Mouse (Mus musculus) natural killer cell, adult 2 months (primary cell): Measurements from ENCODE around the gene Nr1i2.
"Not testable (repeated sequence)": the region's sequence is repeated elsewhere in the genome, so short reads cannot be mapped to it uniquely, and the experiment has no call there.

Source experiments
- DNase-seq, 2 experiments: peaks; one replicate each; pipeline ENCODE4 v3.0.0; 2022; ENCODE audit warnings: low spot score in 2 of 2

Nr1i2 gene

GRCm38 (mm10) chr16:38287357-38287756 is 7.3 kb downstream of the Nr1i2 start:
- DNase-seq: no peak

DNA sequence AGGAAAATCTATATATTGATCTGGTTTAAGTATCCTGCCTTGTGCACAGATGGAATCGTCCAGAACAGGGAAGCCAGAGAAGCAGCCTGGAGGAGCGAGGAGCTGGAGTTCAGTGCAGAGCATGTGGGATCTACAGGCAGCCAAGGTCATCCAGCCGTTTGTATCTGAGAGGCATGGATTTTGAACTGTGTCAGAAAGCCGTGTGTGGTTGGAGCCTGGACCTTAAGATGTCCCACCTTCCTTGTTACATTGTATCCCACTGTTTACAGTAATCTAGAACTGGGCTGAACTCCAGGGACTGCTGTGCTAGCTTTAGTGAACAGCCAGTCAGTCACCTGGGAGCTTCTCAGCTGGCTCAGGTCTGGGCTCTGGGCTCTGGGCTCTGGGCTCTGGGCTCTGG is 8.1 kb downstream of the Nr1i2 start:
- DNase-seq: no peak

- DNase-seq: no peak
Measured at GRCm38 (mm10) chr16:38285801-38286200, 8.8 kb downstream of the Nr1i2 start.

DNA sequence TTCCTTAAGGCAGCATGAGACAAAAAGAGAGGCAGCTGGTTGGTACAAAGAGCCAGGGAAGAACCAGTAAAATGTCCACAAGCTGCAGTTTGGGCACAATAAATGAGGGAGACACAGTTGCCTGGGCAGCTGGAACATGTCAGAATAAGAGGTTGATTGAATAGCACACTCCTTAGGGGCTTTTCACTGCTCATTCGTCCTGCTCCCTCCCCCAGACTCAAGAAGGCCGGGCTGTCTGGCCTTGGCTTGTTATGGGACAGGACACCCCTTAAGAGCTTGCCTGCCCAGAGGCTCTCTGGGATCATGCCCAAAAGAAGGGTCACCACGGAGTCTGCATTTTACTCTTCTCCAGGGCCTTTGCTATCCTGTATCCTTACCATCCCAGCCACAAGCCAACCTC is 11.3 kb downstream of the Nr1i2 start:
- DNase-seq: no peak

DNA sequence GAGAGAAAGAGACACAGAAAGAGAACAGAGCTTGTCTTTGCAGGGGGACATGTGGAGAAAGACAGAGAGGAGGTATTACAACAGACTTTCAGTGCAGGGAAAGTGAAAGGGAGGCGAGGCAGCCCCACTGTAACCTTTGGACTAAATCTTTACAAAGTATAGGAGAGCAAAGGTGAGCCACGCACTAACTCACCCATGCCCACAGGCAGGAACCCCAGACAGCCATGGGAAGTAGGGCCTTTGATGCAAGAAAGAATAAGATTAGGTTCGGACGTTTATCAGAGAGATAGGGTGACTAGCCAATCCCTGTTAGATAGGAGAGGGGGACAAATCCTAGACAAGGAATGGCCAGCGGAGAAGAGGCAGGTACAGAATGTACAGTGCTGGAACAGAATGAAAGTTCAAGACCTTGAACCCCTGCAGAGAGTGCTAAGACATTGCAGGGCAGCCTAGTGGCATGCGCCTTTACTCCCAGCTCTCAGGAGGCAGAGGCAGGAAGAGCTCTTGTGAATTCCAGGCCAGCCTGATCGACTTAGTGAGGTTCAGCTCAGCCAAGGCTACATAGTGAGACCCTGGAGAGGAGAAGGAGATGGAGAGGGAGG is 12.0 kb downstream of the Nr1i2 start:
- DNase-seq: no peak

DNA sequence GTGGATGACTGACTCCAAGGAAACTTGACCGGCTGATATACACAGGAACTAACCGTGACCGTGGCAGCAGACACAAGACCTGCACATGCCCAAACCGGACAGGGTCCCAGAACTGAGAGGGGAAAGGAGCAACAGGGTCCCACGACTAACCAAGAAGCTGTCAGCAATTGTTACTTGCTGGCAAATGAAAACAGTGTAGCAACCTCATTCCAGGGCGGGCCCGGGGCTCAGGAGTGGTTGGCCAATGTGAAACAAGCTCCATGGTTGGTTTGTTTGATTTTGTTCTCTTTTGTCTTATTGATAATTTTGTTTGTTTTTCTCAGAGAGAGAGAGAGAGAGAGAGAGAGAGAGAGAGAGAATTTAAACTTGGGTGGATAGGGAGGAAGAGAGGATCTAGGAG is 13.7 kb downstream of the Nr1i2 start:
- DNase-seq: no peak

DNA sequence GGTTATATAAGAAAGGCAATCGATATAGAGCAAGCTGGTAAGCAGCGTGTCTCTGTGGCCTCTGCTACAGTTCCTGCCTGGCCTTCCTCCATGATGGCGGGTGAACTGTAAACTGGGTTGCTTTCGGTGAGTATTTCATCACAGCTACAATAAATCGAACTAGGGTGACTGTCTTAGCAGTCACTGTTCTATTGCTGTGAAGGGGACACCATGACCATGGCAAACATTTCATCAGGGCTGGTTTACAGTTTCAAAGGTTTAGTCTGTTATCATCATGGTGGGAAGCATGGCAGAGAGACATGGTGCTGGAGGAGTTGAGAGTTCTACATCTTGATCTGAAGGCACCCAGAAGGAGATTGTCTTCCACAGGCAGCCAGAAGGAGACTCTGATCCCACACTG is 14.8 kb downstream of the Nr1i2 start:
- no peak for DNase-seq

DNA sequence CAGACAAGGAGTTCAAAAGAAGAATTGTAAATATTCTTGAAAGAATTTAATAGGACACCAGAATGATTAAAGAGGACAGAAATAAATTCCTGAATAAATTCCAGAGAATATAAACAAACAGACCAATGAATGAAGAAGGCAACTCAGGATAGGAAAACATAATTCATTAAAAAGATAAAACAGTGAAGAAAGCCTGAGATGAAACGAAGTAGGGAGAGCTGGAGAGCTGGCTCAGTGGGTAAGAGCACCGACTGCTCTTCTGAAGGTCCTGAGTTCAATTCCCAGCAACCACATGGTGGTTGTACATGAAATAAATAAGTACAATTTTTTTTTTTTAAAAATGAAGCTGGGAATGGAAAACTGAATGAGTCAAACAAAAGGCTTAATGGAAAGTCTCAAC is 19.9 kb downstream of the Nr1i2 start:
- DNase-seq: no peak

- DNase-seq: no peak
Measured at GRCm38 (mm10) chr16:38272483-38272882, 22.1 kb downstream of the Nr1i2 start.

GRCm38 (mm10) chr16:38271601-38272000 is 23.0 kb downstream of the Nr1i2 start:
- DNase-seq: no peak

- DNase-seq: no peak
Measured at GRCm38 (mm10) chr16:38255927-38256326, 38.7 kb downstream of the Nr1i2 start.

GRCm38 (mm10) chr16:38255107-38255506 is 39.5 kb downstream of the Nr1i2 start:
- no peak for DNase-seq

DNA sequence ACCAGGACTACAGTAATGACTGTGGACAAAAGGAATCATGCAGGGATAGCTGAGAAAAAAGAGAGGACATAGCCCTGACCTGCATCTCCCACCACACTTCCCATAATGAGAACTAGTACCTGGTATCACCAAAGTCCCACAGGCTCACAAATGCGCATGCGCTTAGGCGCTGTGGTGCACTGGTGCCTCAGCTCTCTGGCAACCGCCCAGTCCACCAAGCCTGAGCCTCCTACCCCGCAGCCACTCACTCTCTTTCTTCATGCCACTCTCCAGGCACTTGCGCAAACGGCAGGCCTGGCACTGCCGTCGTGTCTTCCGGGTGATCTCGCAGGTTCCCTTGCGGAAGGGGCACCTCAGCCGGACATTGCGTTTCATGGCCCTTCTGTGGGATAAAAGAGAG is 40.6 kb downstream of the Nr1i2 start:
- DNase-seq: no peak

DNA sequence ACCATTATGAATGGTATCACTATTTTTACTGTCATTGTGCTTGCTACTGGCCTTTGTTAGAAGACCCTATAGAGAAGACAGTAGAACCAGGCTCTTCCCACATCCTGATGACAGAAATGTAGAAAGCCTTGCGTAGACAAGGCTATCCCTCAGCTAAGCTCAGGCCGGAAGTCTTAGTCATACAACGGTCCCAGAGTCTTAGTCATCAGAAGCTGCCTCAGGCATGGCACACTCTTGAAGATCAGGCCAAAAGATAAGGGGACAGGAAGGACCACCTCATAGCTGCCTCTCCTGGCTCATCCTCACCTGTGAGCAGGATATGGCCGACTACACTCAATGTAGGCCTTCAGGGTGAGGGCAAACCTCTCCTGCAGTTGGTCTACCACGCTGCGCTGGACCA is 44.2 kb downstream of the Nr1i2 start:
- no peak for DNase-seq

GRCm38 (mm10) chr16:38248331-38248961 is 46.2 kb downstream of the Nr1i2 start:
- no peak for DNase-seq

DNA sequence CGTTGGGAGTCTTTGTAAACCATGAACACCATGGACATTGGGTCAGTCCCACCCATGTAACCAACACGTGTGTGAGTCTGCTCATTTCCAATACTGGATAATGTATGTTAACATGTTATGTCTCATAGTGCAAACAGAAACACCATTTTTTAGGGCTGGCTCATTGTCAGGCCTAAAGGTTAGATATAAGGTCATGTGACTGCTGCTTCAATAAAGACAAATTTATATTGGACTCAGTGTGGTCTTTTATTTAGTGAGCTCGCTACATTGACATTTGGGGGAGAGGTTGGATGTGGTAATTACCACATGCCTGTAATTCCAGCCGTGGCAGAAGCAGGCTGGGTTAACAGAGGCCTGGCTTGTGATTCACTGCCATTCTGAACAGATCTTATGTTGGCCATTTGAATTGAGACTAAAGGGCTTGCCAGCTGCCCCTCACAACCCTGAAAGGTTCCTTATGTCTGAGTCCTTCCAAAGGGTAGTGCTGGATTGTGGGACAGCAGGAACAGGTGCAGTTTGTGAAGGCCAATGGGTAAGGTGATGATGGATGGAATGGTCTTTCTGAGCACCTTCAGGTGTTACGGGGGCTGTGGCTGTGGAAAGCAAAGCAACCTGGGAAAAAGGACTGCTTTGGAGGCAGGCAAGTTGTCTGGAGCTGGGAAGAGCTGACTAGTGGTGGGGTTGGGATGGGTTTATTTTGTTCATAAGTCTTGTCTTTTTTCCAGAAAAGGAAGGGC is 48.6 kb downstream of the Nr1i2 start:
- DNase-seq: no peak

DNA sequence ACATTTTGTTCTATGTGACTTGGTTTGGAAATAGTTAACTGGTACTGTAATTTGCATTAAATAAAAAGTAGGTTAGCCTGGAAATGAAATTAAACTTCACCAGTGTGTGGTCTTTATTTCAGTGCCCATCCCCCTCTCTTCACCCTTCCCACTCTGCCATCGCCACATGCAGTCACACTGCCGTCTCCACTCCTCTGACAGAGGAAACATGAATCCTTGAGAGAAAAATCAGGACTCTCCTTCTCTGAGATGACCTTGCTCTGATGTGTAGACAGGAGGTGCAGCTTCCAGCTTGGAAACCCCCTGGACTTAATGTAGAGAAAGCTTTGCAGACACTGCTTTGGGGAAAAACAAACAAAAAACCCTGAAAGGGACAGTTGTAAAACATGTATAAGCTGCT is 49.2 kb downstream of the Nr1i2 start:
- DNase-seq: no peak

GRCm38 (mm10) chr16:38244111-38244510 is 50.5 kb downstream of the Nr1i2 start:
- DNase-seq: no peak

GRCm38 (mm10) chr16:38240167-38240566 is 54.5 kb downstream of the Nr1i2 start:
- DNase-seq: no peak

- DNase-seq: peak; percentile 43 to 80
Measured at GRCm38 (mm10) chr16:38239729-38240128, 54.9 kb downstream of the Nr1i2 start.

DNA sequence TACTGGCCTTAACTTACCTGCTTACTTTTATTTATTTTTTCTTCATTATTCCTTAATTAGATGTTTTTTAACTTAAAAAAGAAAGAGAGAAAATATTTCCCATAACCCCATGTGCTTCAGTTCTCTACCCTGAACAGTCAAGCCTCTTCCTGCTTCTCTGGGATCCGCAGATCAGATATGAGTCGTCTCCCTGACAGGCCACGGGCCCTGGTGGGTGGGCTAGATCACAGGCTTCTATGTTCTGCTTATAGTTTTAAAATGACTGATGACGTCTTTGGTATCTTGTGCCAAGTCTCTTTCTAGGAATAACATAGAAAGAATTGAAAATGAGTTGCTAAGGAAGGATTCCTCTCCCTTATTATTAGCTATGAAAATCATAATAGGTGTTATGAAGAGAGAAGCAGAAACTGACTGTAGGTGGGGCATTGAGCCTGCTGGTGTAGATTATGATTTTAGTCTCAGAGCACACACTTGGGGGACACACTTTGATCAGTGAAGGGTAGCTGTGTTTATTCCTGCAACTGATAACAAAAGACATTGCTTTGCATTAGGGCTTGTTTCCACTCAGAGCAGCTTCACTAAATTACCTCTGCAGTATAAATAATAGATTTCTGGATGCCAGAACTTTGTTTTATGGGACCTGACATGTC is 57.6 kb downstream of the Nr1i2 start:
- no peak for DNase-seq

DNA sequence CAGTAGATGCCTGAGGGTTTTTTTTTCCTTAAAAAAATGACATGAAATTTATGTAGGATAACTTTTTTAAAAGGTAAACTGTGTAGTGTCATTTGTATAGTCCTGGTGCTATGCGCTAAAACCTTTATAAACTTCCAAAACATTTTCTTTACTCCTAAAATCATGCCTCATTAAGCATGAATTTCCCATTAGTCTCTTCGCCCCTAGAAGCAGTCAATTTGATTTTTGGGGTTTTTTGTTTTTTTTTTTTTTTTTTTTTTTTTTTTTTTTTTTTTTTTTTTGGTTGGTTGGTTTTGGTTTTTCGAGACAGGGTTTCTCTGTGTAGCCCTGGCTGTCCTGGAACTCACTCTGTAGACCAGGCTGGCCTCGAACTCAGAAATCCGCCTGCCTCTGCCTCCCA is 72.1 kb downstream of the Nr1i2 start:
- not testable (repeated sequence) for DNase-seq

- no peak for DNase-seq
Measured at GRCm38 (mm10) chr16:38205272-38205671, 89.4 kb downstream of the Nr1i2 start.
